Mouse (Mus musculus) thymus, postnatal 14 days (tissue): ENCODE measurements around the gene Fhl2.
"Not testable (repeated sequence)": the region's sequence is repeated elsewhere in the genome, so short reads cannot be mapped to it uniquely, and the experiment has no call there.

Experiments used
- DNase-seq: peaks from one replicate; pipeline ENCODE4 v3.0.0; 2021

Fhl2 gene

DNA sequence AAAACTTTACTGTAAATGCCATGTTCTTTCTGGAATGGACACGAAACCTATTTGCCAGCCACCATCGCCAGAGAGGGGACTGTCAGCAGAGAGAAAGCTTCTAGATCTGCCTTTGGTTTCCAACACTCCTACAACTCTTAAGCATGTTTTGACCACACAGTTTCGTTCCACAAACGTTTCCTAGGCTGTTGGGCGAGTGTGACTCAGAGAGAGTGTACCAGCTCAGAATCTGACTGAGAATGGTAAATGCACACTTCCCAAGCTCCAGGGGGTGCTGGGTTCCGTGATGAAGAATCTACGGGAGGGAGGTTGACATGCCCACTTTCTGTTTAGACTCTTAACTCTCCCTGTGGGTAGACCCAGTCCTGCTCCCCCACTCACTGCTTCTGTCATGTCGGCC, 5.7 kb downstream of the Fhl2 start:
- no peak for DNase-seq

GRCm38 (mm10) chr1:43188893-43189292, 7.9 kb downstream of the Fhl2 start:
- DNase-seq, result not testable (repeated sequence)

DNA sequence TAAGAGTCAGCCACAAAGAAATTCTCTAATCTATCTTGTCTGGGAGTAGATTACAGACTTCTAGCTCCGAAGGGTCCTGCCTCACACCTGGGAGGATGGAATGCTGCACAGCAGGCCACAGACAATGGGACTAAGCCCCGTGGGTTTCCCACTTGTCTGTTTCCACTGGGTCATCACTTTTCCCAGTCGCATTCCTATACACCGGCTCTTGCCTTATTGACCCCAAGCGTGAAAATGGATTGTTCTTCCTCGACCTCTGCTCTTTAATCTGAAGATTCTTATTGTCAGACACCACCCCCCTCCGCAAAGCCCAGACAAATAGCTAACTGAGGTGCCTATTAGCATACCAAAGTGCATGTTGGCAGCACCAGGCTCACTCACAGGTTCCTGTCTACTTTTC, 10.4 kb downstream of the Fhl2 start:
- DNase-seq, result no peak

- DNase-seq, result no peak
Measured at GRCm38 (mm10) chr1:43180912-43181311, 15.9 kb downstream of the Fhl2 start.

- DNase-seq, result no peak
Measured at GRCm38 (mm10) chr1:43178780-43179179, 18.0 kb downstream of the Fhl2 start.

DNA sequence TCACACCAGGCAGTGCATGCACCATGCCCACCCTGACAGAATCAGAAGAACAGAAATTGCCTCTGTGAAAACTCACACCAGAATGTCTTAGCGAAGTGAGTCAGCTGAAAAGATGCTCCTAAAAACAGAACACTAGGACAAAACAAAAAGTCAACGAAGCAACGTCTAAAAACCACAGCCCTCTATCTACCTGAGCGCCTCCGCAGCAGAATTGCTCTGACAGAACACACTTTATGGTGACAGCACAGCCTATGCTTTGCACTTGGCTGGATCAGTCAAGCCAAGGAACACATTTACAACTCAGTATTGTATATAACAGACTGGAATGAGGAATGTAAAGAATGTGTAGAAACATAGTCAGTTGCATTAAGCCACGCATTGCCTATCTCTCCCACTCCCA, 18.4 kb downstream of the Fhl2 start:
- DNase-seq, result no peak

DNA sequence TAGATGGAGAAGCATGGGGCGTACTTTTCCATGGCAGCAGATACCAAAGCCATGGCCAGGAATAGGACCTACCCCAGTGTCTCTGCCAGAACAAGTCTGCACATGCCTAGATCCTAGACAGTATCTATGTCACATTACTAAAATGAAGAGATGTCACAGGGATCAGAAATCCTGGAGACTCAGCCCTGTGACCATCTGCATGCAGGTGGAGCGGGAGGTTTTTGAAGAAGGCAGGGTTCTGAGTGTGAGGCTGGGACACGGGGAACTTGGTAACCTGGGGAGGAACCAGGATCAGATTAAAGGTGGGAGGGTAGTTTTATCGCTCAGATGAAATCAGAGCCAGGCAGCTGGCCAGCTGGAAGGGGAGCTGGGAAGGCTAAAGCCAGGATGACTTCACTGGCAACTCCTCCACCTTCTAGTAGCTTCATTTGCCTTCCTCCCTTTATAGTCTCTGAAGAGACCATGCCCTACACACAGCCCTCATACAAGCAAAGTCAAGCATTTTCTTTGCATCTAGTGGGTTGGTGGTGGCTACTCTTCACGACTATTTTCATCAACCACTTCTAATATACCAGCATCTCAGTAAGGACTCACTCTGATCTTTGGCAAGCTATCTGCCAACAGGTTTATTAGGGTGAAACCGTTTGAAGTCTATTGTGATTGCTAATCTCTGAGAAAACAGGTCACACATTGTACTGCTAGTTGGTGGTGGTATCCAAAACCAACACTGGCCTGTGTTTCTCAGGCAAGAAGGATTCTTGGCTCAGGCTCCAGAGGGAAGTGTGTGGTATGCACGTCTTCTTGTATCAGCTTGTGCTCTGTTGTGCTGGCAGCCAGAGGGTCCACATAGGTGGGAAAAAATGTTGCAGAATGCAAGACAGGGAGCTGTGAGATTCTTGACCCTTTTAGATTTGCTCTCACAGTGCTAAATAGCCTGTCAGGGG, 23.2 kb downstream of the Fhl2 start:
- no peak for DNase-seq

DNA sequence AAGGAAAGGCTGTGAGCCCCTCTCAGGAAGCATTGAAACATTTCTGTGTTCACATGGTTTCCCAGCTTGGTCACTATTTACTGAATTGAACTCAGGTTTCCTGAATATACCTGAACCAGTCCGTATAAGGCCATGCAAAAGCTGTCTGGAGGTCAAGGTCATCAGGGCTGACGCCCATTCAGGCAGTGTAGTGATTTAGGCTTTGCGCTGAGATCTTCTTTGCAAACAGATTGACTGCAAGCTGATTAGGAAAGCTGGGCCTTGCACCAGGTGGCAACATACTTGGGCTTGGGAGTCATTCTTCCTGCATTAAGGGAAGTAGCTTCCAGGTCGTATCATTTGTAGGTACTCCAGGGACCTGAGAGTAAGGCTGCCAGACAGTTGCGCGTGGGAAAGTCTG, 25.0 kb downstream of the Fhl2 start:
- no peak for DNase-seq

DNA sequence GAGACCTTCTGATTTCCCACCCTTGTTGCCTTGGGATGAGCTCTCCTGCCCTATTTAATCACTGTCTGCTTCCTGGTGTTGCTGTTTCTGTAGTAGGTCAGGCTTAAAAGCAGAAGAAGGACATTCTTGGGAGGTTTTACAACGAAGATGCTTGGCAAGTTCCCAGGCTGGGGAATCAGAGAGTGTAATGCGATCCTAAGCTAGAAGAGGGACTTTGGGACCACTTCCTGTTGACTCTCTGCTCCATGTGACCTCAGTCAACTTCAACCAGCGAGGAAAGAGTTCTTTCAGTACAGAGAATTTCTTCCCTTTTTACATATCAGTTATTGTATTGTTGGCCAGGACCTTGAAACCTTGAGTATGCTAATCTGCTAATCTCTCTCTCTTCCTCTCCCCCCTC, 25.7 kb downstream of the Fhl2 start:
- DNase-seq, result no peak

DNA sequence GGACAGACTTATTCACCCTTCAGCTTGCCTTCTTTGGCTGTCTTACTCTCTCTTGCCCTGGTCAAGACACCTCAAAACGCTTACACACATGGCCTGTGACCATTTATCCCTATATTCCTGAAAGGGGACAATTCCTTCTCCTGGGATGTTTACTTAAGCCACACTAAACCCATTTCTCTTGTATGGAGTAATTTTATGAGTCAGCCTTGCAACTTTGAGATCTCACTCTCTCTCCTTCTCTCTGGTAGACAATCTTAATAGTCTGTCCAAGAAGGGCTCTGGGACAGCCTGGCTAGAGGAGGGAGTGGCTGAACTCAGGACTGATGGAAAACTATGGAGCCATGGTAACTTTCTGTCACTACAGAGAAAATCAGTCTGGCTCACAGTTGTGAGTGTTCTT, 27.1 kb downstream of the Fhl2 start:
- no peak for DNase-seq

DNA sequence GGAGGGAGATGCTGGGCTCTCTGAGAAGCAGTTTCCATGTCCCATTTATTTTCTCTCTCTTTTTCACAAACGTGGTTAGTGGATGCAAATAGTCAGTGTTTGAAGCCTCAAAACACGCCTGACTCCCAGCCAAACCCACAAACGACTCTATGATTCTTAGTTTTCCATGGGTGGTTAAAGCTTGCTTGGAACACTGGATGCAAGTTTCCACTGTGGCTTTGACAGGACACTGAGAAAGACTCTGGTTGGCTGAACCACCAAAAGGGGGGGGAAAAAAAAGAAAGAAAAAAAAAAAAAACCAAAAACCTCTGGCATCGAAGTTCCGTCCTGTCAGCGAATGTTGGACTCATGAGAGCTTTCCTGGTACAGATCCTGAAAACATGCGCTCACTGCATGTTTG, 27.6 kb downstream of the Fhl2 start:
- no peak for DNase-seq

GRCm38 (mm10) chr1:43168618-43169017, 28.2 kb downstream of the Fhl2 start:
- peak; percentile 13 for DNase-seq

DNA sequence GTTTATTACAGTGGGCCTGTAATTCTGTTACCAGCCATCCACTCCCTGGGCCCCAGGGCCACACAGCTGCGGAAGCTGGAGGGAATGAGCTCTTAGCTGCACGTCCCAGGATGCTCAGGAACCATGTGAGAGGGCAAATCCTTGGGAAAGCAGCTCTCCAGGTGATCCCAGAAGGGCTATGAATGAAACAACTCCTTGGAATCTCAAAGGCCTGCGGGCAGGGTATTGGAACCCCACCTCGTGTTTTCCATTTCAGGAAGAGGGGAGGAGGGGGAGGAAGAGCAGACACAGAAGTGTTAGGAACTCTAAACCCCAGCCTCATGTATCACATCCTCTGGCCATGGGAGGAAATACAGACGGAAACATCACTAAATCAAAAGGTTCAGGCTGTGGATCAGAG, 28.8 kb downstream of the Fhl2 start:
- DNase-seq, result no peak

DNA sequence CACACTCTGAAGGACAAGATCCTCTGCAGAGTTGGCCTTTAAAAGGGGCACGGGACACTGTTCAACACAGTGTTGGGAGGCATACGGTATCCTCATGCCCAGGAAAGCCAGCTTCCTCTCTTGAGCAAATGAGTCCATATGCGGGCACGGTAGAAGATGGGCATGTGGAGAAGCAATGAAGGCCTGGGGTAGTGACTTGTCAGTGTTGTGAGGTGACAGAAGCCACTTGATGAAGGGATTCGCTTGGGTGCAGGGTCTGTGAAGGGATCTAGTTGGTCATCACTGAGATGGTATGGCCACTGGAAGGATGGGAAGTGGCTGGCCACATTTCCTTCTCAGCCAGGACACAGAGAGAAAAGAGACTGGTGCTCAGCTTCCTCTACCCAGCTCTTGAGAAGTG, 32.2 kb downstream of the Fhl2 start:
- DNase-seq, result no peak

DNA sequence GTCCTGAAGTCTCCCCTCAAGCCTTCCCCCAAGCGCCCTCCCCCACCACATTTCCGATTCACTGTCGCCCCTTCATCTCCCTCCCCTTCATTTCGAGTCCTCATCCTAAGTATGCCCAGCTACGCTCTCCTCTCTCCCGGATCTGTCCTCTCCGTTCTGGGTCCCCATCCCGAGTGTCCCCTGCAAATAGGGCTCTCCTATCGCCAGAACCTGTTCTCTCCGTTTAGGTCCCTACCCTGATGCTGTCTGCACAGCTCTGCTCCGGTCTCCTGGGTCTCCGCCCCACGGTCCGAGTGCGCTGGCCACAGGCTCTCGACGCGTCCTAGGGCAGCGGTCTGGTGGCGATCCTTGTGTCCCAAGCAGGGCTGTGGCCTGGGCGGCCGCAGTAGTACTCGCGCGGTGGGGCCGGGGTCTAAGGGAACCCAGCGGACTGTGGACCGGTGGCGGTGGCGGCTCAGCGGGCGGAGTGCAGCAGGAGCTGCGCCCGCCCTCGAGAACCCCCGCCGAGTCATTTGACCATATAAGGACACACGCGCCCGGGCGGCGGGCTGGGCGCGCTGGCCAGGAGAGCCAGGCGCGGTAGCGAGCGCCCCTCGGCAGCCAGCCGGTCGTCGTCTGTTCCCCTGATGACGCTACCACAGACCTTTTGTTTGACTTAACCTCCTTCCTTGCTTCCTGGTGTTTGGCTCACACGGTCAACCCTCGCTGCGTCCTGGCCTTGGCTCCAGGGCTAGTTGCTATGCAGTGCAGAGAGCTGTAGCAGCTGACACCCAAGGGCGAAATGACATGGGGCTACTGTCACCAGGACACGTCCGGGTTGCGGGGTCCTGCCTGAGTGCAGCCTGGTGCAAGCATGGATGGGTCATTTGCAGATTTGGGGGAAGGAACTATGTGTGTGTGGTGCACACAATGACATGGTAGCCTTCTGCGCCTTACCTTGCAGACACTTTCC, 33.0 kb downstream of the Fhl2 start:
- DNase-seq, result peak; percentile 70

GRCm38 (mm10) chr1:43163084-43163466, 33.7 kb downstream of the Fhl2 start:
- no peak for DNase-seq

DNA sequence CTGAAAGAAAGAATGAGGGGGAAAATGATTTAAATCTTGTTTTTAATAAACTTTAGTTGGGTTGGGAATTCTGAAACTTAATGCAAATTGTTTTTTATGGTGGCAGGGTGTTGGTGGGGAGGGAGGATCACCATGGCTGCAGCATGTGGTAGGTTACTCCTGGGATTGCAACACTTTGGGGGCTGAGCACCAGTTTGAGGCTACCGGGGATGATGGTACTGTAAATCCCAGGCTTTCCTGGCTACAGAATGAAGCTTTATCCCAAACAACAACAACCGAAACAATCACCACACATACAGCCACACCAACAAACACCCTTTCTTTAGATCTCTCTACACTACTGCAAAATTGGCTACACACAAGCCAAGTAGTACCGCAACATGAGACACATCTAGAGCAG, 34.4 kb downstream of the Fhl2 start:
- DNase-seq, result no peak

- no peak for DNase-seq
Measured at GRCm38 (mm10) chr1:43159429-43159828, 37.4 kb downstream of the Fhl2 start.

DNA sequence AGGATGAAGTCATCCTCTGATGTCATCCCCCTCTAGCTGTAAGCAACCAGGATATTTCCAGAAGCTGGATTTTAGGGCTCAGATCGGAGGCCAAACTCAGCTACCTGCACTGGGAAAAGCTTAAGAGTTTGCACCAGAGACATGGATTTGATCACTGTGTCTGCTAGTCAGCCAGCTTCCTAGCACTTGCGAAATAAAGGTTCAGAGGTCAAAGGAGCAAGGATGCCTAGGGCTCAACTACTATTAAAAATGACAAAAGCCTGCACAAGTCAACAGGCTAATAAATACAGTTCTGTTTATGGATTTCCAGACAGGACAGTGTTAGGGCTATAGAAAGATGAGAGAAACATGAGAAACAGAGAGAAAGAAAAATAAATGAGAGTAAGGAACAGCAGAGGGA, 38.9 kb downstream of the Fhl2 start:
- DNase-seq, result no peak

DNA sequence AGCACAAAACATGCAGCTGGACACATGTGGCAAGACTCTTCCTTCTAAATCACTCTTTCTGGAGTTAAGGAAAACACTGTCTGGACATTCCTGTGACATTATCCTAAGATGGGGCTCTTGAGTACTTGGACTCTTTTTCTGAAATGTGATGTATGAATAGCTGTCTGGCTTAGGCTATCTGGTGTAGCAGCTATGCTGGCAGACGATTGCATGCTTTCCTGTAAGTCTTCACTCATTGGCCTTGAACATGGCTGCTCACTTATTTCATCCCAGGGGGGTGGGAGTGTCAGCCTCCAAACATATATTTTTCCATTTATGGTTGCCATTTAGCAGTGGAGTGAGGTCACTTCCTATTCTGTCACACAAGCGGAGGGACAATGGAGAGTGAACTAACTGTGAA, 42.3 kb downstream of the Fhl2 start:
- DNase-seq, result no peak

GRCm38 (mm10) chr1:43153538-43153937, 43.2 kb downstream of the Fhl2 start:
- no peak for DNase-seq

DNA sequence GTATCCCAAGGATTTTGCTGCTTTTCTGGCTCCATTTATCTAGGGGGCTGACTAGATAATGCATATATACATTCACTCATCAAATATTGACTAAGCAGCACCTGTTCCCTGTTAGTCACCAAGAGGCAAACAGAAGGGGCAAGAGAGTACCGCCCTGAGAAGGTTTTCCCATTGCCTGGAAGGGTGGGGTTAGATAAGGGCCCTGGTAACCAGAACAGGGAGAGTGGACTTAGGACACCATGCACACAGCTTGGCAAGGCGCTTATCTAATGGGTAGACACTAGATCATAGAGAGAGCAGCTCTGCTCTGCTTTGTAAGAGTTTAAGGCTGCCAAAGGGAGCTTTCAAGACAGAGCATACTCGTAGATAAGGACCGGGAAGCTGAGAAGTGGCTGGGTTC, 44.2 kb downstream of the Fhl2 start:
- DNase-seq, result no peak

DNA sequence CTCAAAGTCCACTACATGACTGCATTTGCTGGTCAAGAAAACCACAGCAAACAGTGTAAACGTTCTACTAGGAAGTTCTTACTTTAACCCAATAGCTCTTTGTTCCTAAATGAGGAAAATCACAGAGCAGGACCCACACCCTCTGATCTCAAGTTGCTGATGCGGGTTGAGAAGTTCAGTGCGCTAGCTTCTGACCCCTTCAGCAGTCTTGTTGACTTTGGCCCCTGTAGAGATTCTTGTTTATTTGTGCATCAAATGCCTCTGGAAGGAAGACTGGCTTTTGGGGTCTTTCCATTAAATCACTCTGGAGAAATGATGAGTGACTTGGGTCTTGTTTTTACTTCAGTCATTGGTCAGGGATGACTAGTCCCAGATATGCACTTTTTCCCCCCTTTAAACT, 46.6 kb downstream of the Fhl2 start:
- no peak for DNase-seq

GRCm38 (mm10) chr1:43147474-43147873, 49.3 kb downstream of the Fhl2 start:
- DNase-seq, result no peak
